Mouse (Mus musculus) erythroblast, embryonic 14.5 days (primary cell): ENCODE measurements at regions not wholly inside any gene's neighbourhood (a gene's known extent, or its start where the extent isn't known, plus 50 kb on each side); places are given as distances from the start of the nearest gene placed in this dataset.

Experiments
- GATA1 ChIP-seq: IDR thresholded peaks from 2 replicates; pipeline ENCODE4 v1.6.1; 2012; ENCODE audit warnings: low read length, inconsistent platforms, mixed read lengths
- TAL1 ChIP-seq: IDR thresholded peaks from 3 replicates; pipeline ENCODE4 v1.6.1; 2012; ENCODE audit warnings: low read length, inconsistent platforms, mixed read lengths

GRCm38 (mm10) chr11:64836771-64837170 is 142.1 kb upstream of the Elac2 start:
- TF ChIP-seq GATA1 = no peak
- no peak for TF ChIP-seq TAL1
